Mouse (Mus musculus) hindbrain, embryonic 15.5 days (tissue): ENCODE results near the gene Tmem189. TPM values are rescaled to one million over a fixed set of nuclear protein-coding genes. Genes with fewer than 3 reads are reported as not detected.
A peak's percentile ranks its signal among the peaks of the same experiment; 100 is the strongest.

Experiments used
- ATAC-seq: fragments of 200-750 bp; cut with Nextera tagmentation; 2 replicates; pipeline ENCODE4 v1.8.0; 2017; ENCODE audit warnings: low read depth, moderate number of reproducible peaks, moderate TSS enrichment; ENCODE audit not compliant: low FRiP score
- H3K27ac ChIP-seq: fragments of 300-500 bp; sonication (generic); replicated peaks from 2 replicates; pipeline ENCODE4 v1.5.1; 2015; ENCODE audit warnings: mild to moderate bottlenecking, inconsistent platforms
- H3K27me3 ChIP-seq: fragments of 300-500 bp; sonication (generic); 2 replicates; pipeline ENCODE4 v1.6.1; 2015; ENCODE audit warnings: control low read depth, inconsistent platforms
- H3K36me3 ChIP-seq: fragments of 300-500 bp; sonication (generic); 2 replicates; pipeline ENCODE4 v1.6.1; 2015; ENCODE audit warnings: control low read depth, inconsistent platforms
- H3K4me1 ChIP-seq: fragments of 300-500 bp; sonication (generic); replicated peaks from 2 replicates; pipeline ENCODE4 v1.6.1; 2015; ENCODE audit warnings: control low read depth, inconsistent platforms
- H3K4me2 ChIP-seq: fragments of 300-500 bp; sonication (generic); 2 replicates; pipeline ENCODE4 v1.6.1; 2015; ENCODE audit warnings: moderate library complexity, mild to moderate bottlenecking, inconsistent platforms
- H3K4me3 ChIP-seq: fragments of 300-500 bp; sonication (generic); 2 replicates; pipeline ENCODE4 v1.5.1; 2015; ENCODE audit warnings: mild to moderate bottlenecking, inconsistent platforms
- H3K9ac ChIP-seq: fragments of 300-500 bp; sonication (generic); 2 replicates; pipeline ENCODE4 v1.6.1; 2015; ENCODE audit warnings: inconsistent platforms
- H3K9me3 ChIP-seq: fragments of 300-500 bp; sonication (generic); 2 replicates; pipeline ENCODE4 v1.6.1; 2016; ENCODE audit warnings: control low read depth, inconsistent platforms
- WGBS: fragments of 180-500 bp; shearing (Covaris S2); methylation state at CpG from one replicate; pipeline ENCODE4 v1.1.7; 2015; 5-methylcytosine and 5-hydroxymethylcytosine counted together
- polyA plus RNA-seq: library from polyadenylated mRNA; unstranded; fragments of >200 nt; fragmentation: Nextera tagmentation; extraction: Ambion mirVana; gene quantifications from 2 replicates; pipeline ENCODE4 v1.2.1, GENCODE M21; 2015

Gene Tmem189
- polyA plus RNA-seq, 1 experiment from 2014 or later = 42.5 TPM

- ATAC-seq = peak; percentile 78
- Histone ChIP-seq H3K9me3 (no peaks in the 10 kb centered on the region), H3K27me3 (no peaks in the 10 kb centered on the region), H3K9ac (peak overlapping the region; percentile 39; the same call in 1 of the 2 replicates), H3K27ac (peak overlapping the region; percentile 85), H3K4me2 (peak overlapping the region; percentile 62), H3K4me1 (peaks cover 37% of the 10 kb centered on the region), H3K4me3 (peak overlapping the region; percentile 33), H3K36me3 (no peaks in the 10 kb centered on the region)
- 1% methylated on average over 15 of the region's 15 CpGs for WGBS
Measured at GRCm38 (mm10) chr2:167634338-167634770, 55.3 kb downstream of the Tmem189 start.

- no peak for ATAC-seq
- Histone ChIP-seq H3K9me3 (no peaks in the 10 kb centered on the region), H3K27me3 (no peaks in the 10 kb centered on the region), H3K36me3 (no peaks in the 10 kb centered on the region), H3K4me2 (no peak overlapping the region), H3K27ac (peak overlapping the region; percentile 85; the same call in 1 of the 2 replicates), H3K9ac (no peak overlapping the region), H3K4me1 (peaks cover 46% of the 10 kb centered on the region), H3K4me3 (no peak overlapping the region)
- WGBS = 87% methylated on average over 6 of the region's 6 CpGs
Measured at GRCm38 (mm10) chr2:167633537-167633872, 56.1 kb downstream of the Tmem189 start.

GRCm38 (mm10) chr2:167632731-167633536, 56.7 kb downstream of the Tmem189 start:
- Histone ChIP-seq H3K27ac (peak overlapping the region; percentile 90), H3K4me3 (peak overlapping the region; percentile 70; the same call in 1 of the 2 replicates), H3K4me2 (peak overlapping the region; percentile 87), H3K36me3 (no peaks in the 10 kb centered on the region), H3K4me1 (peaks cover 51% of the 10 kb centered on the region), H3K9ac (peak overlapping the region; percentile 96; the same call in 1 of the 2 replicates), H3K27me3 (no peaks in the 10 kb centered on the region), H3K9me3 (no peaks in the 10 kb centered on the region)
- no peak for ATAC-seq
- WGBS = 84% methylated on average over 12 of the region's 12 CpGs

- ATAC-seq = peak; percentile 85
- Histone ChIP-seq H3K4me3 (peak within 1 kb of the TSS; percentile 70), H3K27me3 (no peaks in the 10 kb centered on the region), H3K4me2 (peak within 1 kb of the TSS; percentile 87), H3K27ac (peak within 1 kb of the TSS; percentile 90), H3K36me3 (no peaks in the 10 kb centered on the region), H3K9me3 (no peaks in the 10 kb centered on the region), H3K9ac (peak within 1 kb of the TSS; percentile 96), H3K4me1 (peaks cover 53% of the 10 kb centered on the region)
- under 1% methylated on average over 77 of the region's 87 CpGs for WGBS
Measured at GRCm38 (mm10) chr2:167631591-167632448, 57.8 kb downstream of the Tmem189 start, which contains the start of gene Ube2v1. Ube2v1 (minus strand) TSS chr2:167632095.

- ATAC-seq = peak; percentile 24; the same call in 1 of the 2 replicates
- peaks cover 56% of the 10 kb centered on the region for H3K4me1 ChIP-seq
- under 1% methylated on average over 31 of the region's 31 CpGs for WGBS
Measured at GRCm38 (mm10) chr2:167631181-167631590, 58.4 kb downstream of the Tmem189 start.

GRCm38 (mm10) chr2:167630421-167630820, 59.2 kb downstream of the Tmem189 start:
- no peaks in the 10 kb centered on the region for H3K36me3 ChIP-seq
- H3K4me2 ChIP-seq = peak overlapping the region; percentile 87
- no peaks in the 10 kb centered on the region for H3K27me3 ChIP-seq
- H3K9me3 ChIP-seq = no peaks in the 10 kb centered on the region
- H3K9ac ChIP-seq = peak overlapping the region; percentile 96
- WGBS = 78% methylated on average over 5 of the region's 5 CpGs
- peak overlapping the region; percentile 70 for H3K4me3 ChIP-seq
- peaks cover 62% of the 10 kb centered on the region for H3K4me1 ChIP-seq
- H3K27ac ChIP-seq = no peak overlapping the region
- ATAC-seq = no peak

More at GRCm38 (mm10) chr2:167631181-167631590, 58.4 kb downstream of the Tmem189 start:
- Histone ChIP-seq H3K36me3 (no peaks in the 10 kb centered on the region), H3K27me3 (no peaks in the 10 kb centered on the region), H3K4me2 (peak overlapping the region; percentile 87), H3K9me3 (no peaks in the 10 kb centered on the region), H3K4me3 (peak overlapping the region; percentile 70), H3K27ac (peak overlapping the region; percentile 90), H3K9ac (peak overlapping the region; percentile 96)

GRCm38 (mm10) chr2:167629665-167630209, 59.9 kb downstream of the Tmem189 start:
- Histone ChIP-seq H3K36me3 (no peaks in the 10 kb centered on the region), H3K9ac (peak overlapping the region; percentile 96), H3K27me3 (no peaks in the 10 kb centered on the region), H3K4me1 (peaks cover 63% of the 10 kb centered on the region), H3K27ac (no peak overlapping the region), H3K9me3 (no peaks in the 10 kb centered on the region), H3K4me3 (peak overlapping the region; percentile 70; the same call in 1 of the 2 replicates), H3K4me2 (peak overlapping the region; percentile 87)
- no peak for ATAC-seq
- WGBS = 76% methylated on average over 11 of the region's 11 CpGs

GRCm38 (mm10) chr2:167628872-167629271, 60.8 kb downstream of the Tmem189 start:
- Histone ChIP-seq H3K27ac (no peak overlapping the region), H3K4me1 (peaks cover 59% of the 10 kb centered on the region), H3K9me3 (no peaks in the 10 kb centered on the region), H3K36me3 (no peaks in the 10 kb centered on the region), H3K4me2 (no peak overlapping the region), H3K27me3 (no peaks in the 10 kb centered on the region), H3K9ac (no peak overlapping the region), H3K4me3 (no peak overlapping the region)
- WGBS = 43% methylated on average over 4 of the region's 4 CpGs
- ATAC-seq = no peak

- Histone ChIP-seq H3K27me3 (no peaks in the 10 kb centered on the region), H3K36me3 (no peaks in the 10 kb centered on the region), H3K4me2 (no peak overlapping the region), H3K27ac (no peak overlapping the region), H3K4me3 (no peak overlapping the region), H3K9me3 (no peaks in the 10 kb centered on the region), H3K9ac (no peak overlapping the region), H3K4me1 (peaks cover 43% of the 10 kb centered on the region)
- 79% methylated on average over 7 of the region's 7 CpGs for WGBS
- no peak for ATAC-seq
Measured at GRCm38 (mm10) chr2:167627019-167627418, 62.6 kb downstream of the Tmem189 start.

GRCm38 (mm10) chr2:167625670-167626069, 64.0 kb downstream of the Tmem189 start:
- no peak overlapping the region for H3K4me2 ChIP-seq
- no peaks in the 10 kb centered on the region for H3K9me3 ChIP-seq
- H3K27me3 ChIP-seq = no peaks in the 10 kb centered on the region
- WGBS = 46% methylated on average over 2 of the region's 2 CpGs
- no peaks in the 10 kb centered on the region for H3K36me3 ChIP-seq
- H3K4me3 ChIP-seq = no peak overlapping the region
- no peak for ATAC-seq
- H3K4me1 ChIP-seq = peaks cover 39% of the 10 kb centered on the region
- no peak overlapping the region for H3K9ac ChIP-seq
- H3K27ac ChIP-seq = no peak overlapping the region; the same call in 1 of the 2 replicates

- no peak for ATAC-seq
- Histone ChIP-seq H3K36me3 (no peaks in the 10 kb centered on the region), H3K4me3 (no peak overlapping the region), H3K27me3 (no peaks in the 10 kb centered on the region), H3K27ac (no peak overlapping the region), H3K4me1 (peaks cover 28% of the 10 kb centered on the region), H3K9me3 (no peaks in the 10 kb centered on the region), H3K4me2 (no peak overlapping the region), H3K9ac (no peak overlapping the region)
- 92% methylated on average over 6 of the region's 6 CpGs for WGBS
Measured at GRCm38 (mm10) chr2:167624368-167625075, 65.1 kb downstream of the Tmem189 start.
